Mouse (Mus musculus): ENCODE measurements around the gene Aff4.

- TF ChIP-seq CTCF (conservative IDR thresholded peaks at IDR 0.05; ENCODE audit: insufficient read depth, insufficient read length, low read depth, low read length): no peak
- no peak for TF ChIP-seq POLR2A (IDR thresholded peaks at IDR 0.05; ENCODE audit: low read depth, low read length)
Measured at GRCm38 (mm10) chr11:53304044-53304840, 46.4 kb upstream of the Aff4 start.

All from kidney, adult 2 months (tissue).